Mouse (Mus musculus): ENCODE results near the gene Tgif2.
"Not testable (repeated sequence)": the region's sequence is repeated elsewhere in the genome, so short reads cannot be mapped to it uniquely, and the experiment has no call there.

Gene Tgif2

GRCm38 (mm10) chr2:156839319-156840191, at the start of gene Tgif2:
Tgif2 (plus strand) TSS chr2:156840007.
- no peak for DNase-seq

- no peak for DNase-seq
These were observed 41.3 kb upstream of the Tgif2 start for GRCm38 (mm10) chr2:156798516-156798915.

- DNase-seq = peak; percentile 10
These were observed 38.8 kb upstream of the Tgif2 start for GRCm38 (mm10) chr2:156801045-156801444.

- not testable (repeated sequence) for DNase-seq
These were observed 37.7 kb upstream of the Tgif2 start for GRCm38 (mm10) chr2:156802116-156802515.

- no peak for DNase-seq
These were observed 36.0 kb upstream of the Tgif2 start for GRCm38 (mm10) chr2:156803698-156804372.

- DNase-seq = no peak
These were observed 35.2 kb upstream of the Tgif2 start for GRCm38 (mm10) chr2:156804589-156804988.

- DNase-seq = no peak
These were observed 32.9 kb upstream of the Tgif2 start for GRCm38 (mm10) chr2:156806886-156807285.

GRCm38 (mm10) chr2:156809579-156809978, 30.2 kb upstream of the Tgif2 start:
- DNase-seq = peak; percentile 43

GRCm38 (mm10) chr2:156810716-156811115, 29.1 kb upstream of the Tgif2 start:
- DNase-seq = no peak

- DNase-seq = no peak
These were observed 28.3 kb upstream of the Tgif2 start for GRCm38 (mm10) chr2:156811556-156811955.

- DNase-seq = no peak
These were observed 25.4 kb upstream of the Tgif2 start for GRCm38 (mm10) chr2:156814344-156814801.

GRCm38 (mm10) chr2:156814893-156815292, 24.9 kb upstream of the Tgif2 start:
- DNase-seq = no peak

GRCm38 (mm10) chr2:156815412-156815811, 24.4 kb upstream of the Tgif2 start:
- DNase-seq = no peak

GRCm38 (mm10) chr2:156816116-156816515, 23.7 kb upstream of the Tgif2 start:
- no peak for DNase-seq

- not testable (repeated sequence) for DNase-seq
These were observed 14.7 kb upstream of the Tgif2 start for GRCm38 (mm10) chr2:156825128-156825527.

GRCm38 (mm10) chr2:156834336-156834735, 5.5 kb upstream of the Tgif2 start:
- DNase-seq = no peak

- no peak for DNase-seq
These were observed 968 bp upstream of the Tgif2 start for GRCm38 (mm10) chr2:156838839-156839238.

- no peak for DNase-seq
These were observed 657 bp downstream of the Tgif2 start for GRCm38 (mm10) chr2:156840301-156841027.

GRCm38 (mm10) chr2:156841028-156841840, 1.4 kb downstream of the Tgif2 start:
- DNase-seq = no peak

GRCm38 (mm10) chr2:156841841-156842706, 2.3 kb downstream of the Tgif2 start:
- DNase-seq = no peak

- no peak for DNase-seq
These were observed 2.9 kb downstream of the Tgif2 start for GRCm38 (mm10) chr2:156842711-156843110.

Measured in cerebellum, adult 9-11 months (tissue).